Mouse (Mus musculus) lung, postnatal 0 days (tissue): Measurements from ENCODE around the gene Luzp1.

Experiments
- CTCF ChIP-seq: IDR thresholded peaks from 2 replicates; pipeline ENCODE4 v1.5.1; 2016; ENCODE audit warnings: antibody characterized with exemption, mild to moderate bottlenecking
- EP300 ChIP-seq: IDR thresholded peaks from 2 replicates; pipeline ENCODE4 v1.6.1; 2016; ENCODE audit warnings: antibody characterized with exemption, mild to moderate bottlenecking, control low read depth

- TF ChIP-seq EP300 (no peak), CTCF (no peak)
These were observed 30.5 kb upstream of the Luzp1 start for GRCm38 (mm10) chr4:136439106-136439505.
